Mouse (Mus musculus) heart, postnatal 0 days (tissue): ENCODE measurements around the gene Cpa1.

ENCODE experiments used
- CTCF ChIP-seq: IDR thresholded peaks from 2 replicates; pipeline ENCODE4 v1.5.1; 2016; ENCODE audit warnings: antibody characterized with exemption, control low read depth, low read depth
- EP300 ChIP-seq: IDR thresholded peaks from 2 replicates; pipeline ENCODE4 v1.6.1; 2016; ENCODE audit warnings: antibody characterized with exemption, low read depth

DNA sequence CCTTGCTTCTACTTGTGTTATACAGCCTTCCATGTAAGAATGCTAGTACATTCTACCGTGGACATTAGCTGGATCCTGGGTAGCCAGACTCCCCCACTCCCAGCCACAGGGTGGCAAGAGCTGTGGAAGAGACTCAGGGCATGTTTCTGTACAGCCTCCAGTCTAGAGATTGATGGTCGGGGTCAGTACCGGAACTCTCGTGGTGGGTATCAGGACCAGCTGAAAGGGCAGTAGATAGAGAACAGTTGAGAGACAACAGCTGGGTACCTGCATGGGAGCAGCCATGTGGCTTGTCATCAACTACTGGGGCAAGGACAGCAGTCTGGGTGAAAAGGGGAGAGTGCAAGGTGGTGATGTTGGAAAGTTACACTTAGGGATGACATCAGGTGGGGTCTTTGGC is 33.9 kb upstream of the Cpa1 start:
- TF ChIP-seq CTCF (no peak), EP300 (no peak)
